Comparison of ENCODE assay signal across 8 mouse cellular contexts in genomic region chr16:92511773-92512391, GRCm38 (mm10). TPM values are rescaled to one million over a fixed set of nuclear protein-coding genes. Genes with fewer than 3 reads are reported as not detected.
DNase-seq lines count a peak whose midpoint lies in the region; ATAC-seq and TF ChIP-seq lines count a peak whose summit lies in the region.
"Had no signal": no experiment of that assay in that cellular context is flagged by ENCODE, and none has a peak within 500 bp of the region (broad histone marks: within the 10 kb centered on the region; RNA-seq: fewer than 3 reads in every experiment).

No protein-coding gene starts in this region.

- 57% methylated on average over 5 of the region's 5 CpGs for WGBS in liver, embryonic 12.5 days (ENCODE audit: insufficient replicate concordance)
- 53% methylated on average over 5 of the region's 5 CpGs for WGBS in embryonic facial prominence, embryonic 11.5 days
- WGBS in lung, postnatal 0 days: 59% methylated on average over 5 of the region's 5 CpGs

- no peaks in the 10 kb centered on the region for H3K36me3 ChIP-seq in liver, embryonic 12.5 days
- no peaks in the 10 kb centered on the region for H3K36me3 ChIP-seq in embryonic facial prominence, embryonic 11.5 days (replicated peaks; ENCODE audit: control insufficient read depth, insufficient read depth, low read depth, low read length)
- H3K36me3 ChIP-seq in lung, postnatal 0 days (ENCODE audit: insufficient read depth, low read length): no peaks in the 10 kb centered on the region
- H3K36me3 ChIP-seq: limb, embryonic 15.5 days had no signal

- H3K4me1 ChIP-seq in liver, embryonic 12.5 days: no peaks in the 10 kb centered on the region
- H3K4me1 ChIP-seq in embryonic facial prominence, embryonic 11.5 days (ENCODE audit: control insufficient read depth, insufficient read depth, low read length): no peaks in the 10 kb centered on the region
- peaks cover 4% of the 10 kb centered on the region; the same call in 1 of the 2 replicates for H3K4me1 ChIP-seq in lung, postnatal 0 days (ENCODE audit: insufficient read depth, low read depth, low read length)
- H3K4me1 ChIP-seq: limb, embryonic 15.5 days had no signal

- no peak overlapping the region for H3K27ac ChIP-seq in liver, embryonic 12.5 days
- no peak overlapping the region for H3K27ac ChIP-seq in embryonic facial prominence, embryonic 11.5 days (replicated peaks; ENCODE audit: low read depth, low read length)
- H3K27ac ChIP-seq in lung, postnatal 0 days (ENCODE audit: low read length): peak overlapping the region; percentile 11
- H3K27ac ChIP-seq: limb, embryonic 15.5 days had no signal

- ATAC-seq in liver, embryonic 12.5 days: no peak
- 0 out of 2 replicates have a peak, but pooled peaks have one; percentile 44 for ATAC-seq in embryonic facial prominence, embryonic 11.5 days (replicated peaks; ENCODE audit: insufficient number of reproducible peaks, low FRiP score, low TSS enrichment, low read depth)
- peak; percentile 63 for ATAC-seq in lung, postnatal 0 days

- H3K9me3 ChIP-seq in liver, embryonic 12.5 days (replicated peaks): no peaks in the 10 kb centered on the region
- no peaks in the 10 kb centered on the region for H3K9me3 ChIP-seq in embryonic facial prominence, embryonic 11.5 days (replicated peaks; ENCODE audit: control insufficient read depth, low read length)
- no peaks in the 10 kb centered on the region for H3K9me3 ChIP-seq in lung, postnatal 0 days (ENCODE audit: low read length)
- H3K9me3 ChIP-seq: limb, embryonic 15.5 days had no signal

- H3K27me3 ChIP-seq in liver, embryonic 12.5 days (replicated peaks): peaks cover 61% of the 10 kb centered on the region
- no peaks in the 10 kb centered on the region for H3K27me3 ChIP-seq in embryonic facial prominence, embryonic 11.5 days (ENCODE audit: control insufficient read depth, insufficient read depth, low read length)
- no peaks in the 10 kb centered on the region for H3K27me3 ChIP-seq in lung, postnatal 0 days (replicated peaks; ENCODE audit: insufficient read depth, low read length)
- H3K27me3 ChIP-seq: limb, embryonic 15.5 days had no signal

- peak; percentile 23 for DNase-seq in liver
- peak; percentile 64 for DNase-seq in ZHBTc4 (ENCODE audit: low read depth, low spot score)
- peak; percentile 55 for DNase-seq in embryonic facial prominence, embryonic 11.5 days (ENCODE audit: low spot score)
- peak; percentile 81 for DNase-seq in lung, postnatal 0 days (ENCODE audit: low spot score)
- DNase-seq in yolk sac, embryonic 10.5 days (ENCODE audit: low spot score): no peak
- no peak for DNase-seq in kidney, adult 9 months

- TF ChIP-seq EP300 in lung, postnatal 0 days (IDR thresholded peaks at IDR 0.05): no peak

- H3K9ac ChIP-seq in liver, embryonic 12.5 days: no peak overlapping the region
- H3K9ac ChIP-seq in embryonic facial prominence, embryonic 11.5 days (replicated peaks; ENCODE audit: low read length): no peak overlapping the region
- H3K9ac ChIP-seq in lung, postnatal 0 days (replicated peaks; ENCODE audit: low read depth): no peak overlapping the region
- H3K9ac ChIP-seq: limb, embryonic 15.5 days had no signal

- no peak overlapping the region for H3K4me3 ChIP-seq in liver, embryonic 12.5 days
- no peak overlapping the region for H3K4me3 ChIP-seq in embryonic facial prominence, embryonic 11.5 days (ENCODE audit: low read depth, low read length)
- H3K4me3 ChIP-seq in lung, postnatal 0 days (ENCODE audit: low read depth, low read length): no peak overlapping the region
- H3K4me3 ChIP-seq: limb, embryonic 15.5 days had no signal

- TF ChIP-seq CTCF in lung, postnatal 0 days (IDR thresholded peaks at IDR 0.05): peak; percentile 79

- no peak overlapping the region for H3K4me2 ChIP-seq in liver, embryonic 12.5 days
- H3K4me2 ChIP-seq in embryonic facial prominence, embryonic 11.5 days (ENCODE audit: low read depth, low read length): no peak overlapping the region
- H3K4me2 ChIP-seq in lung, postnatal 0 days (replicated peaks; ENCODE audit: low read depth, low read length): no peak overlapping the region; the same call in 1 of the 2 replicates
- H3K4me2 ChIP-seq: limb, embryonic 15.5 days had no signal

RNA-seq across cellular contexts. Expression of gene Clic6, which starts 26.3 kb away (rescaled TPM):
- 1.3 and 1.7 TPM in 2 replicates for polyA plus RNA-seq in liver, embryonic 12.5 days (2016; fragmentation: Nextera tagmentation; extraction: Ambion mirVana)
- 1.2 and 1.9 TPM in 2 replicates for polyA plus RNA-seq in embryonic facial prominence, embryonic 11.5 days (2014; fragmentation: Nextera tagmentation; extraction: Ambion mirVana)
- polyA plus RNA-seq in lung, postnatal 0 days (2015; fragmentation: Nextera tagmentation; extraction: Ambion mirVana): 14.5 and 16.4 TPM in 2 replicates

RNA-seq across cellular contexts. Expression of gene Rcan1, which starts 41.2 kb away (rescaled TPM):
- 14.3 and 15.9 TPM in 2 replicates for polyA plus RNA-seq in liver, embryonic 12.5 days (2016; fragmentation: Nextera tagmentation; extraction: Ambion mirVana)
- 36.6 and 42.0 TPM in 2 replicates for polyA plus RNA-seq in embryonic facial prominence, embryonic 11.5 days (2014; fragmentation: Nextera tagmentation; extraction: Ambion mirVana)
- polyA plus RNA-seq in lung, postnatal 0 days (2015; fragmentation: Nextera tagmentation; extraction: Ambion mirVana): 54.7 and 56.1 TPM in 2 replicates

Comparison
In these comparisons a context has a peak if more than half of its experiments do, and no peak if none do; other contexts are left out.
1. DNase-seq: peak in liver (single experiment), ZHBTc4 (single experiment), embryonic facial prominence, embryonic 11.5 days (single experiment) and lung, postnatal 0 days (single experiment); none in yolk sac, embryonic 10.5 days (single experiment) and kidney, adult 9 months (single experiment).